Mouse (Mus musculus): ENCODE results near the gene Btbd35f17. TPM values are rescaled to one million over a fixed set of nuclear protein-coding genes. Genes with fewer than 3 reads are reported as not detected.
"Not testable (repeated sequence)": the region's sequence is repeated elsewhere in the genome, so short reads cannot be mapped to it uniquely, and the experiment has no call there.

Btbd35f17 gene
- not detected in 2 replicates for polyA plus RNA-seq (2012)

GRCm38 (mm10) chrX:4370336-4370735, at the start of gene Btbd35f17:
Btbd35f17 (plus strand) TSS chrX:4370636.
- not testable (repeated sequence) for H3K9me3 ChIP-seq (ENCODE audit: control insufficient read depth, low read length); H3K4me1 ChIP-seq (ENCODE audit: control insufficient read depth); H3K4me3 ChIP-seq (replicated peaks); H3K27me3 ChIP-seq (ENCODE audit: control insufficient read depth); H3K36me3 ChIP-seq (ENCODE audit: control insufficient read depth)

Other genes starting within 250 kb of the Btbd35f17 start
- not detected in 2 replicates for gene Btbd35f28, start 174.1 kb upstream of the Btbd35f17 start, polyA plus RNA-seq (2012)
- gene Btbd35f20, start 79.4 kb upstream of the Btbd35f17 start, polyA plus RNA-seq (2012), result not detected in 2 replicates

Measured in erythroblast, embryonic 14.5 days (primary cell).